Mouse (Mus musculus) CH12.LX (cell line): Measurements from ENCODE around the gene Hoxb2.

ENCODE experiments used
- CHD1 ChIP-seq: IDR thresholded peaks from 2 replicates; pipeline ENCODE4 v1.6.1; 2012; ENCODE audit warnings: low read depth, low read length, improper control_type of control experiment, inconsistent platforms
- CTCF ChIP-seq, 2 experiments: IDR thresholded peaks in 1 of 2; conservative IDR thresholded peaks in 1 of 2; 2 replicates each; pipeline ENCODE4 v1.5.1; 2011 to 2012; ENCODE audit warnings: low read depth in 2 of 2, low read length in 2 of 2, improper control_type of control experiment in 1 of 2, inconsistent platforms in 1 of 2, mild to moderate bottlenecking in 1 of 2, moderate library complexity in 1 of 2
- EP300 ChIP-seq: IDR thresholded peaks from 2 replicates; pipeline ENCODE4 v1.6.1; 2011; ENCODE audit warnings: low read length, improper control_type of control experiment
- MAFK ChIP-seq: IDR thresholded peaks from 2 replicates; pipeline ENCODE4 v1.6.1; 2011; ENCODE audit warnings: low read length, improper control_type of control experiment; ENCODE audit not compliant: insufficient replicate concordance
- MAX ChIP-seq: IDR thresholded peaks from 2 replicates; pipeline ENCODE4 v1.6.1; 2011; ENCODE audit warnings: low read length, improper control_type of control experiment
- MAZ ChIP-seq: IDR thresholded peaks from 2 replicates; pipeline ENCODE4 v1.6.1; 2012; ENCODE audit warnings: low read depth, mild to moderate bottlenecking, inconsistent platforms, low read length, improper control_type of control experiment, moderate library complexity
- MXI1 ChIP-seq: IDR thresholded peaks from 2 replicates; pipeline ENCODE4 v1.6.1; 2011; ENCODE audit warnings: mild to moderate bottlenecking, low read depth, low read length, improper control_type of control experiment
- NELFE ChIP-seq: IDR thresholded peaks from 2 replicates; pipeline ENCODE4 v1.6.1; 2011; ENCODE audit warnings: low read depth, low read length, improper control_type of control experiment
- POLR2A ChIP-seq: IDR thresholded peaks from 2 replicates; pipeline ENCODE4 v1.6.1; 2011; ENCODE audit warnings: low read depth, mild to moderate bottlenecking, improper control_type of control experiment, low read length
- POLR2AphosphoS2 ChIP-seq: IDR thresholded peaks from 2 replicates; pipeline ENCODE4 v1.6.1; 2011; ENCODE audit warnings: low read depth, low read length, improper control_type of control experiment
- SMC3 ChIP-seq: IDR thresholded peaks from 2 replicates; pipeline ENCODE4 v1.6.1; 2011; ENCODE audit warnings: low read depth, low read length, improper control_type of control experiment

DNA sequence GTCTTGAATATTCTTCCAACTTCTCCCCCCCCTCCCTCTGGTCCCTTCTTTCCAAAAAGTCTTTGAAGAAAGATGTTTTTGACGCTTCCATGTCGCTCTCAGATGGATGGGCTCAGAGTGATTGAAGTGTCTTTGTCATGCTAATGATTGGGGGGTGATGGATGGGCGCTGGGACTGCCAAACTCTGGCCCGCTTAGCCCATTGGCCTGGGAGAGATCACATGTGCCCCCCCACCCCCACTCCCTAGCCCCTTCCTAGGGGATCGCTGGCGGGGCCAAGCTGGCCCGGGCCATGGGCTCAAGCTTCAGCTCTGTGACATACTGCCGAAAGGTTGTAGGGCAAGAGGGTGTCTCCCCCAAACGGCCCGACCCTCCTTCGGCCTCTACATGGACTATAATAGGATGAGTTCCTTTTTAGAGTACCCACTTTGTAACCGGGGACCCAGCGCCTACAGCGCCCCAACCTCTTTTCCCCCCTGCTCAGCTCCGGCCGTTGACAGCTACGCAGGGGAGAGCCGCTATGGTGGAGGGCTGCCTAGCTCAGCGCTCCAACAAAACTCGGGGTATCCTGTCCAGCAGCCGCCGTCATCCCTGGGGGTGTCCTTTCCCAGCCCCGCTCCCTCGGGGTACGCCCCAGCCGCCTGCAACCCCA lies 15.2 kb downstream of the Hoxb2 start, which contains the start of gene Hoxb1:
- TF ChIP-seq MAFK: no peak
- no peak for TF ChIP-seq CTCF (conservative IDR thresholded peaks at IDR 0.05 in 1 of 2, IDR thresholded peaks at IDR 0.05 in 1 of 2; ENCODE audit: low read depth in 2 of 2, low read length in 2 of 2)
- no peak for TF ChIP-seq NELFE
- TF ChIP-seq CHD1: no peak
- no peak for TF ChIP-seq MAX
- TF ChIP-seq MAZ: no peak
- TF ChIP-seq POLR2A: no peak
- TF ChIP-seq SMC3: no peak
- TF ChIP-seq POLR2AphosphoS2: no peak
- no peak for TF ChIP-seq MXI1
- TF ChIP-seq EP300: no peak
